Mouse (Mus musculus): ENCODE results near the gene Lhpp. TPM values are rescaled to one million over a fixed set of nuclear protein-coding genes. Genes with fewer than 3 reads are reported as not detected.

Gene Lhpp
- polyA plus RNA-seq, 1 experiment from 2014 or later = 9.0 TPM

DNA sequence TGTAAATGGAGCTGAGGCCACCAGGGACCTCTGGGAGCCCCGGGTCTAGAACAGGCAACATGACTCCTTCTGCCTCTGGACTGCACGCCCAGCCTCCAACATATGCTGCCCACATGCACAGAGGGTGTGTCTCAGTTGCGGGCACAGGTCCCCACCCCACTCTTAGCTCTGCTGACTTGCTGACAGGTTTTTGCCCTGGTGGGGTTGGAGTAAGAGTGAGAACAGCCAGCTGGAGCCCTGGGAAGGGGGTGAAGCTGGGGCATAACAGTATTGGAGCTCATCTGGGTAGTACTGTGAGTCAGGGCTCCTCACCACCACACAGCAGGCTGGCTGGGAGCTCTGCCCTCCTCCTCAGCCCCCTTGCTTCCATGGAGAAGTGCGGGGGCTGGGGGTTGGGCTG is 89.7 kb downstream of the Lhpp start:
- TF ChIP-seq EP300 (IDR thresholded peaks at IDR 0.05; ENCODE audit: low read depth) (no peak), CTCF (IDR thresholded peaks at IDR 0.05; ENCODE audit: low read depth) (no peak)
- peaks cover 2% of the 10 kb centered on the region; the same call in 1 of the 2 replicates for H3K4me1 ChIP-seq (ENCODE audit: insufficient read depth)
- H3K27me3 ChIP-seq (ENCODE audit: insufficient read depth, low read length) = no peaks in the 10 kb centered on the region
- no peak overlapping the region for H3K4me2 ChIP-seq (ENCODE audit: low read depth, low read length)
- no peaks in the 10 kb centered on the region for H3K9me3 ChIP-seq (ENCODE audit: low read length)
- no peaks in the 10 kb centered on the region for H3K36me3 ChIP-seq (replicated peaks; ENCODE audit: insufficient read depth, low read length)
- H3K9ac ChIP-seq (replicated peaks) = no peak overlapping the region
- WGBS (ENCODE audit: insufficient replicate concordance) = 68% methylated on average over 4 of the region's 4 CpGs
- no peak overlapping the region for H3K4me3 ChIP-seq (ENCODE audit: low read depth, low read length)
- DNase-seq (peak; percentile 45), ATAC-seq (peak; percentile 41; the same call in 1 of the 2 replicates)
- H3K27ac ChIP-seq (ENCODE audit: low read depth) = peak overlapping the region; percentile 75

DNA sequence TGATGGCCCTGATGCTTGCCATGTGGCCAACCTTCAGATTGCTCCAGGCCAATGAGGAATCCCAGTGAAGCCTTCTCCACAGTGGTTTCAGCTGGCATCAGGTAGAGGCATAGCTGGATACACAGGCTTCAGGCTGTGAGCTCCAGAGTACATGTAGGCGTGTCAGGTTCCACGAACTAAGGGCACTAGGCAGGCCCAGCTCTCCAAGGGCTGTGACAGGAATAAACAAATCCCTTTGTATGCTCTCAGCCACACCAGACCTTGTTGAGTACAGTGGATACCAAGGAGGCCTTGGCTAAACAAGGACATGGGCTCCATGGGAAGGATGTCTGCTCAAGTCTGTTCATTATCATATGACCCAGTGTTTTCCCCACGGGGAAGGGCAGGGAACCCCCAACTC is 91.0 kb downstream of the Lhpp start:
- WGBS (ENCODE audit: insufficient replicate concordance) = 80% methylated on average over 3 of the region's 3 CpGs
- ATAC-seq = no peak

DNA sequence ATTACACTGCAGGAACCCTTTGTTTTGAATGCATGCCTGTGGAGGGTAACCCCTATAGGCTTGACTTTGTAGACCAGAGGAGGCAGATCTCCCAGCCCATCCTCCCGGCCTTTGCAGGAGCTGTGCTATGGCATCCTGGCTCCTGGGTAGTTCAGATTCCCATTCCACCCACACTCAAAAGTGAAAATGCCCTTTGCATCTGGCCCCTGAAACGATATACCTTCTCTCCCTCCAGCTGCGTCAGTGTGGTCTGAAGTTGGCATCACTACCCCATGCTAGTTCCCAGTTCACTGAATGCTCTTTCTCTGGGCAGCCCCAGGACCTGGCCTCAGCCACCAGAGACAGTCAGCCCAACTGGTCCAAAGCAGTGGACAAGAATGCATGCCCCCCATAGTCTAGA is 91.6 kb downstream of the Lhpp start:
- no peak for DNase-seq
- no peak for ATAC-seq
- TF ChIP-seq EP300 (IDR thresholded peaks at IDR 0.05; ENCODE audit: low read depth) = no peak
- TF ChIP-seq CTCF (IDR thresholded peaks at IDR 0.05; ENCODE audit: low read depth) = no peak

More for the DNA sequence above, 91.0 kb downstream of the Lhpp start:
- Histone ChIP-seq H3K9me3 (ENCODE audit: low read length) (no peaks in the 10 kb centered on the region), H3K4me1 (ENCODE audit: insufficient read depth) (peaks cover 2% of the 10 kb centered on the region; the same call in 1 of the 2 replicates), H3K27me3 (ENCODE audit: insufficient read depth, low read length) (no peaks in the 10 kb centered on the region), H3K4me3 (ENCODE audit: low read depth, low read length) (no peak overlapping the region), H3K9ac (replicated peaks) (no peak overlapping the region), H3K27ac (ENCODE audit: low read depth) (no peak overlapping the region), H3K4me2 (ENCODE audit: low read depth, low read length) (no peak overlapping the region), H3K36me3 (replicated peaks; ENCODE audit: insufficient read depth, low read length) (no peaks in the 10 kb centered on the region)
- TF ChIP-seq EP300 (IDR thresholded peaks at IDR 0.05; ENCODE audit: low read depth) = no peak
- no peak for TF ChIP-seq CTCF (IDR thresholded peaks at IDR 0.05; ENCODE audit: low read depth)
- no peak for DNase-seq

DNA sequence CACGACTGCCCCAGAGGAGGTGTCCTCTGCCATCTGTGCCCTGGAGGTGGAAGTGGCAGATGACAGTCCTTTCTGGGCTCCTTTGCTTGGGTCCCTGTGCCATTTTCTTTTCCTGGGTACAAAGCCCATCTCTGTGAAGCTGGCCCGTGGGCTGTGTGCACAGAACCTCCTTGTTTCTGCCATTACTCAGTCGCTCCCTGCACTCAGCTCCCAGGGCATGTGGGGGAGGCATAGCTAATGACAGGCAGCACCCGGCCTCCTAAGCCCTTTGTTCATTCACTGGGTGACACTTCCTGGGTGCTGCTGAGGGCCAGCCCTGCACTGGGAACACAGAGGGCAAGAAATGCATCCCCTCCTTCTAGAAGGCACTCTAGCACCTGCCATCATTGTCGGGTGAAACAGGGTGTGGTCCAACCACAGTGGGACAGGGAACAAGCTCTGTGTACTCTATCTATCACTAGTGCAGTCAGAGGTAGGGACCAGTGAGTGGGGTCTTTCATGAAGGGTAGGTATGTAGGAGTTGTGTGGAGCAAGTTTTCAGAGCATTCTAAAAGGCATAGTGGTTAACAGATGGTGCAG is 92.1 kb downstream of the Lhpp start:
- Histone ChIP-seq H3K9ac (replicated peaks) (no peak overlapping the region), H3K27ac (ENCODE audit: low read depth) (peak overlapping the region; percentile 22; the same call in 1 of the 2 replicates), H3K4me1 (ENCODE audit: insufficient read depth) (peaks cover 2% of the 10 kb centered on the region; the same call in 1 of the 2 replicates), H3K4me3 (ENCODE audit: low read depth, low read length) (no peak overlapping the region), H3K36me3 (replicated peaks; ENCODE audit: insufficient read depth, low read length) (no peaks in the 10 kb centered on the region), H3K27me3 (ENCODE audit: insufficient read depth, low read length) (no peaks in the 10 kb centered on the region), H3K4me2 (ENCODE audit: low read depth, low read length) (no peak overlapping the region), H3K9me3 (ENCODE audit: low read length) (no peaks in the 10 kb centered on the region)
- DNase-seq = no peak
- 66% methylated on average over 5 of the region's 5 CpGs for WGBS (ENCODE audit: insufficient replicate concordance)
- TF ChIP-seq CTCF (IDR thresholded peaks at IDR 0.05; ENCODE audit: low read depth) (no peak), EP300 (IDR thresholded peaks at IDR 0.05; ENCODE audit: low read depth) (no peak)
- no peak for ATAC-seq

More for the DNA sequence above, 91.6 kb downstream of the Lhpp start:
- Histone ChIP-seq H3K36me3 (replicated peaks; ENCODE audit: insufficient read depth, low read length) (no peaks in the 10 kb centered on the region), H3K9me3 (ENCODE audit: low read length) (no peaks in the 10 kb centered on the region), H3K4me1 (ENCODE audit: insufficient read depth) (peaks cover 2% of the 10 kb centered on the region; the same call in 1 of the 2 replicates), H3K9ac (replicated peaks) (no peak overlapping the region), H3K4me2 (ENCODE audit: low read depth, low read length) (no peak overlapping the region), H3K27me3 (ENCODE audit: insufficient read depth, low read length) (no peaks in the 10 kb centered on the region), H3K27ac (ENCODE audit: low read depth) (peak overlapping the region; percentile 22; the same call in 1 of the 2 replicates), H3K4me3 (ENCODE audit: low read depth, low read length) (no peak overlapping the region)
- WGBS (ENCODE audit: insufficient replicate concordance) = 77% methylated on average over 3 of the region's 3 CpGs

DNA sequence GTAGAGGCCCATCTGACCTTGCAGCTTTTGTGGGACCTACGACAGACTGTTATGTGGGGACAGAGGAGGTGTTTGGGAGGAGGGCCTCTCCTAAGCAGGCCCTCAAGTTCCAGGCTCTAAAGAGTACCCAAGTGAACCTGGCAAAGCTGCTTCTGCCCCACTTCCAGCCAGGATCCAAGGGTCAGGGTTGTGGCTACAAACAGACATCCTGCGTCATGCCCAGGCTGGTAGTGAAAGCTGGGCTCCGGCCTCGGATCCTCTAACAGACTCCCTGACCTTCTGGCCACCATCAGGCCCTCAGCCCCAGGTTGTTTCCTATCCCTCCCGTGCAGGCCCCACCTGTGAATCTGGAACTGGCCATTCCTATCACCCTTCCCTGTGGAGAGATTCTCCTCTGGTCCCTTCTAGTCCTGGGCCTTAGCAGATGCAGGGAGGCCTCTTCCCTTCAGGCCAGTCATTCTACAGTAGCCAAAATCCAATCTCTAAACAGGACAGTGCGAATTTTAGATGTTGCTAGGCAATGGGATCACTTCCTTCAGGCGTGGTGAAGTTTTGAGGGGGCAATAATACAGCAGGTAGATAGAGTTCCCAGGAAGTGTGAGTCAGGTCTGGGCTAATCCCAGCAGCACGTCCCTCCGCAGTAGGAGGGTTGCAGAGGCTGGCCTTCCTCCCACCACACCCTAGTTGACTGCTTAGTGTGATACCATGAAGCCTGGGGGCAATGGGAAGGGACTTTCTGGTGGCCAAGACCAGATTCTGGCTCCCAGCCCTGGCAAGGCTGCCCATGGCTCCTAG is 93.3 kb downstream of the Lhpp start:
- H3K9me3 ChIP-seq (ENCODE audit: low read length) = no peaks in the 10 kb centered on the region
- H3K4me3 ChIP-seq (ENCODE audit: low read depth, low read length) = no peak overlapping the region
- WGBS (ENCODE audit: insufficient replicate concordance) = 72% methylated on average over 9 of the region's 9 CpGs
- no peaks in the 10 kb centered on the region for H3K36me3 ChIP-seq (replicated peaks; ENCODE audit: insufficient read depth, low read length)
- H3K9ac ChIP-seq (replicated peaks) = no peak overlapping the region
- H3K4me1 ChIP-seq (ENCODE audit: insufficient read depth) = peaks cover 2% of the 10 kb centered on the region; the same call in 1 of the 2 replicates
- TF ChIP-seq CTCF (IDR thresholded peaks at IDR 0.05; ENCODE audit: low read depth) (no peak), EP300 (IDR thresholded peaks at IDR 0.05; ENCODE audit: low read depth) (no peak)
- no peak overlapping the region for H3K27ac ChIP-seq (ENCODE audit: low read depth)
- ATAC-seq (no peak), DNase-seq (no peak)
- H3K27me3 ChIP-seq (ENCODE audit: insufficient read depth, low read length) = no peaks in the 10 kb centered on the region
- H3K4me2 ChIP-seq (ENCODE audit: low read depth, low read length) = no peak overlapping the region

DNA sequence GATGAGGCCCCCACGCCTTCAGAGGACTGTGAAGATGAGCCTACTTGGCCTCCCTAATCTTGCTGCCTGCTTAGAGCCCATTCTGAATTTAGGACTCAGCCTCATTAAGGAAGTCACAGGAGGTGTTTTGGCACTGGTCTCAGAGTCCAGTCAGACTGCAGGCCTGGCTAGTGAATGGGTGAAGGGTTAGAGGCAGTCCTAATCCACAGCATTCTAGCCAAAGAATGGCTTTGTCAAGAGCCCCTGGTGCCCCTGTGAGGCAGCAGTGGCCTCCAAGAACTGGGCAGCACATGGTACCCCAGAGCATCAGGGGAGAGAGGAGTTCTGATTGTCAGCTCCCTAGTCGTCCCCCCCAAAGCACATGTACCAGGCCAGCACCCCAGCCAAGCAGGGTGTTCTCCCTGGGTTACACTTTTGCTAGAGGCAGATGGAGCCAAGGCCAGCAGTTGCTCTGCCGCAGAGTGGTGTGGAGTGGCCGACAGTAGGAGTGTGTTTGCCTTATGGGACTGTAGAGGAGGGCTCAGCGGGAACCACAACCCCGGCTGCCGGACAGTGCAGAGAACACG is 94.0 kb downstream of the Lhpp start:
- Histone ChIP-seq H3K9me3 (ENCODE audit: low read length) (no peaks in the 10 kb centered on the region), H3K27me3 (ENCODE audit: insufficient read depth, low read length) (no peaks in the 10 kb centered on the region), H3K9ac (replicated peaks) (no peak overlapping the region), H3K4me3 (ENCODE audit: low read depth, low read length) (no peak overlapping the region), H3K36me3 (replicated peaks; ENCODE audit: insufficient read depth, low read length) (no peaks in the 10 kb centered on the region), H3K27ac (ENCODE audit: low read depth) (no peak overlapping the region), H3K4me2 (ENCODE audit: low read depth, low read length) (no peak overlapping the region), H3K4me1 (ENCODE audit: insufficient read depth) (peaks cover 2% of the 10 kb centered on the region; the same call in 1 of the 2 replicates)
- TF ChIP-seq EP300 (IDR thresholded peaks at IDR 0.05; ENCODE audit: low read depth) (no peak), CTCF (IDR thresholded peaks at IDR 0.05; ENCODE audit: low read depth) (no peak)
- no peak for DNase-seq
- ATAC-seq = no peak
- WGBS (ENCODE audit: insufficient replicate concordance) = 86% methylated on average over 8 of the region's 8 CpGs

Measured in liver, postnatal 0 days (tissue).